Mouse (Mus musculus): Measurements from ENCODE around the gene Ints3. TPM values are rescaled to one million over a fixed set of nuclear protein-coding genes. Genes with fewer than 3 reads are reported as not detected.

The Ints3 gene
- polyA plus RNA-seq, 1 experiment from 2014 or later = 19.8 TPM

DNA sequence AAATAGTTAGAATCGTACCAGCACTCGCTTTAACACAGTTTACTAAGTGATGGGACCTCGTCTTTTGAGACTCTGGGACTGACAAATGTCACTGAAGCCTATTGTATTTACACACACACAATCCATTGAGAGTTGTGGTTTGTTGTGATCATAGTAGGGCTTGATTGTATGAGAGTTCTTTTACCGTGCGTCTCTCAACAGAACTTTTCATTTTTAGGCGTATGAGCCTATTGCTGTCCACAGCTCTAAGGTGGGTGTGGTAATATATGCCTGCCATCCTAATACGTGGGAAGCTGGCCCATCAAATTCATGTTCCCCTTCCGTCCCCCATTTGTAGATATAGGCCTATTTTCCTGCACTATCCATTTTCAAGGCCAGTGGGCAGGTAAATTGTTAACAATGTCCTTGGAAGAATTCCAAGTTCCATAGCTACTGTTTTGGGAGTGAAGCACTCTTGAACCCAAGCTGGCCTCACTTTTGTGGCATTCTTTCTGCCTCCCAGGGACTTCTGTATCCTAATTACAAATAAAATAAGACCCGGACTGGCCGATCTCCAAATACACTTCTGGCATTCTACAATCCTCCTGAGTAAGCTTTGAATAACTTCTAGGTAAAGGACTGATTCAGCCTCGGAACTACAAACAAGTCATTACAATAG is 780 bp upstream of the Ints3 start:
- ATAC-seq (replicated peaks; ENCODE audit: extremely low read depth, insufficient read depth, low FRiP score) = no peak
- Histone ChIP-seq H3K4me1 (ENCODE audit: control insufficient read depth, insufficient read depth, low read length) (peaks cover 26% of the 10 kb centered on the region), H3K27me3 (ENCODE audit: control insufficient read depth, insufficient read depth, low read length) (no peaks in the 10 kb centered on the region), H3K36me3 (ENCODE audit: control insufficient read depth, insufficient read depth) (no peaks in the 10 kb centered on the region), H3K9ac (ENCODE audit: low read length) (peak overlapping the region; percentile 73), H3K4me2 (ENCODE audit: low read depth, low read length) (peak overlapping the region; percentile 100), H3K9me3 (replicated peaks; ENCODE audit: control insufficient read depth, low read length) (no peaks in the 10 kb centered on the region), H3K4me3 (ENCODE audit: low read length) (peak overlapping the region; percentile 92), H3K27ac (ENCODE audit: low read length) (peak overlapping the region; percentile 98)
- WGBS = 50% methylated on average over 11 of the region's 11 CpGs

DNA sequence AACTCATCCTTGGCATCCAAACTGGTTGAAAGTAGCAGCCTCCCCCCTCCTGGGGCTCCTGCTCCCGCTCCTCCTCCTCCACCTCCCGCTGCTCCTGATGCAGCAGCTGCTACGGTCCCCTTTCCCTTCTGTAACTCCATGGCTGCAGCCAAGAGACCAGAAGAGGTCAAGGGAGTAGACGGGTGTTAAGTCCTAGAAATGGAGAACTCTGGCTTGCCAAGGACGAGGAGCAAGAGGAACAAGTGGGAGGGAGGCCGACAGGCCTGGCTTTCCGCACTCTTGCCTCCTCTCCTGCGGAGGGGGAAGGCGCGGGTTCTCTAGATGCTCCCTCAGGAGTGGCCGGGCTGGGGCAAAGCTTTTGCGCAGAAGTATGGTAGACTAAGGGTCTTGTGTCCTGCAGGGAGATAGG is 607 bp downstream of the Ints3 start:
- Histone ChIP-seq H3K4me3 (ENCODE audit: low read length) (peak overlapping the region; percentile 92), H3K9me3 (replicated peaks; ENCODE audit: control insufficient read depth, low read length) (no peaks in the 10 kb centered on the region), H3K27me3 (ENCODE audit: control insufficient read depth, insufficient read depth, low read length) (no peaks in the 10 kb centered on the region), H3K9ac (ENCODE audit: low read length) (peak overlapping the region; percentile 96), H3K4me2 (ENCODE audit: low read depth, low read length) (peak overlapping the region; percentile 100), H3K27ac (ENCODE audit: low read length) (peak overlapping the region; percentile 98), H3K36me3 (ENCODE audit: control insufficient read depth, insufficient read depth) (no peaks in the 10 kb centered on the region), H3K4me1 (ENCODE audit: control insufficient read depth, insufficient read depth, low read length) (peaks cover 28% of the 10 kb centered on the region)
- WGBS = 0% methylated on average over 12 of the region's 12 CpGs
- peak; percentile 9; the same call in 1 of the 2 replicates for ATAC-seq (replicated peaks; ENCODE audit: extremely low read depth, insufficient read depth, low FRiP score)

DNA sequence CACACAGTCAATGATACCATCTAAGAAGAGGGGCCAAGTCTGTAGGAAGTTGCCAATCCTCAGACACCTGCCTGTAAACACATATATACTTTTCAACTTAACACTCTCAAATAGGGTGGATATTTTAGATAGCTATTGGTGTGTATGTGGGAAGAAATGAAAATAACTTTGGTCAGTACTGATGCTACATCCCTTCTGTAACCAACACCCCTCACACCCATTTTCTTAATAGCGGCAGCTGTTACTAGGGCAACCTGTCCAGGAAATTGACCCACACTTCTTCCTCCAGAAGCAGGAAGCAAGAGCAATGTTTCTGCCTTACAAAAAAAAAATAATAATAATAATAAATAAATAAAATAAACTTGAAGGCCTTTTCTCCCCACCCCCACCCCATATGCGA is 1.1 kb downstream of the Ints3 start:
- Histone ChIP-seq H3K4me1 (ENCODE audit: control insufficient read depth, insufficient read depth, low read length) (peaks cover 28% of the 10 kb centered on the region), H3K27me3 (ENCODE audit: control insufficient read depth, insufficient read depth, low read length) (no peaks in the 10 kb centered on the region), H3K4me3 (ENCODE audit: low read length) (peak overlapping the region; percentile 92), H3K9me3 (replicated peaks; ENCODE audit: control insufficient read depth, low read length) (no peaks in the 10 kb centered on the region), H3K4me2 (ENCODE audit: low read depth, low read length) (peak overlapping the region; percentile 100), H3K9ac (ENCODE audit: low read length) (peak overlapping the region; percentile 96), H3K36me3 (ENCODE audit: control insufficient read depth, insufficient read depth) (no peaks in the 10 kb centered on the region), H3K27ac (ENCODE audit: low read length) (peak overlapping the region; percentile 98)
- no peak for ATAC-seq (replicated peaks; ENCODE audit: extremely low read depth, insufficient read depth, low FRiP score)
- 12% methylated on average over 2 of the region's 2 CpGs for WGBS

DNA sequence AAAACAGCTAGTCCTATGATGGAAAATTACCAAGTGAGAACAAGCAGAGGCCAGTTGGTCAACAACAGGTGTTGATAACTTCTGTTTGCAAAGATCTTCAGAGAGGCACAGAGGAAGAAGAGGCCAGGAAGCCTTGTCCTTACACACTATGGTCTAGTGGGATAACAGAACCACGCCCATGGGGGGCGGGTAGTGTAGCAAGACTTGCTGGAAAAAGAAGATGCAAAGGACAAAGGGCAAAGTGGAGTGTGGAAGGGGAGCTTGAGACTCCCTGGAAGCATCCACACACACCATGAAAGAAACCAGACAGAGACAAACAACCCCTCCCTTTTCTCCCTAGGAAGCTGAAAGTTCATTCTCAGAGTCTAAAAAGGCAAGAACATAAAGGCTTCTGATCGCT is 3.8 kb downstream of the Ints3 start:
- Histone ChIP-seq H3K4me2 (ENCODE audit: low read depth, low read length) (no peak overlapping the region), H3K9ac (ENCODE audit: low read length) (no peak overlapping the region), H3K27ac (ENCODE audit: low read length) (no peak overlapping the region), H3K36me3 (ENCODE audit: control insufficient read depth, insufficient read depth) (no peaks in the 10 kb centered on the region), H3K27me3 (ENCODE audit: control insufficient read depth, insufficient read depth, low read length) (no peaks in the 10 kb centered on the region), H3K9me3 (replicated peaks; ENCODE audit: control insufficient read depth, low read length) (no peaks in the 10 kb centered on the region), H3K4me1 (ENCODE audit: control insufficient read depth, insufficient read depth, low read length) (peaks cover 28% of the 10 kb centered on the region), H3K4me3 (ENCODE audit: low read length) (no peak overlapping the region)
- no peak for ATAC-seq (replicated peaks; ENCODE audit: extremely low read depth, insufficient read depth, low FRiP score)
- WGBS = 84% methylated on average over 3 of the region's 3 CpGs

DNA sequence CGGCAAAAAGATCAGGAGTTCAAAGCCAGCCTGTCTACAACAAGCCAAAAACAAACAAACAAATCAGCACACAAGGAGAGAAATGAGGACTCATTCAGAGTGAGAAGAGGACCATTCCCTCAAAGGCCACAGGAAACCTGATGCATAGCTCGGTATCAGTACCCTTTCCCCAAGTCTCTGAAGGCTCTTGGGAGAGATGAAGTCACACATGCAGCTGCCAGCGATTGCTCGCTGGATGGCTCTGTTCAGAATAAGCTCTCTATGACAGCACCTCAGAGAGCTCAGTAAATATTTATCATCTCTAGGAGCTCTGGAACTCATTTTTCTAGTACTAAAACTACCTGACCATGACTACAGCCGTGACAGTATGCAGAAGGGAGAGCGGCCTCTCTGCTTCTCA is 5.2 kb downstream of the Ints3 start:
- peaks cover 8% of the 10 kb centered on the region for H3K36me3 ChIP-seq (ENCODE audit: control insufficient read depth, insufficient read depth)
- no peak overlapping the region for H3K4me2 ChIP-seq (ENCODE audit: low read depth, low read length)
- H3K27ac ChIP-seq (ENCODE audit: low read length) = no peak overlapping the region
- no peak for ATAC-seq (replicated peaks; ENCODE audit: extremely low read depth, insufficient read depth, low FRiP score)
- H3K4me1 ChIP-seq (ENCODE audit: control insufficient read depth, insufficient read depth, low read length) = peaks cover 23% of the 10 kb centered on the region
- H3K4me3 ChIP-seq (ENCODE audit: low read length) = no peak overlapping the region
- no peak overlapping the region for H3K9ac ChIP-seq (ENCODE audit: low read length)
- WGBS = 63% methylated on average over 6 of the region's 6 CpGs
- no peaks in the 10 kb centered on the region for H3K9me3 ChIP-seq (replicated peaks; ENCODE audit: control insufficient read depth, low read length)
- H3K27me3 ChIP-seq (ENCODE audit: control insufficient read depth, insufficient read depth, low read length) = no peaks in the 10 kb centered on the region

DNA sequence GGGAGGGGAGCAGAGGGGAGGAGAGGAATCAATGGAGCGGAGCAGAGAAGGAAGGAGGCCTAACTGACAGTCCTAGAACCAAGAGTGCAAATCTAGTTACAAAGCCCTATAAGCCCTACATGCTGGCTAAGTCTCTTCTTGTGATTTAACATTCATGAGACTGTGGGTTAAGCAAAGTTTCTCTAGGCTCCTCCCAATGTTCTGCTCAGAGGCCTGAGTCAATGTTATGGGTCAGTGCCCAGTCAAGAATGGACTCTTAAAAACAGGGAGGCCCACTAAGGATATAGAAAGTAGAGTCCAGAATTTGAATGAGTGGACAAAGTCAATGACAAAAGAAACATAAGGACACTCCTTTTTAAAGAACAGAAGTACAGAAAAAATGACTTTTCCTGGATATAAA is 5.8 kb downstream of the Ints3 start:
- WGBS = 94% methylated on average over 1 of the region's 1 CpGs
- H3K4me2 ChIP-seq (ENCODE audit: low read depth, low read length) = no peak overlapping the region
- peaks cover 23% of the 10 kb centered on the region for H3K4me1 ChIP-seq (ENCODE audit: control insufficient read depth, insufficient read depth, low read length)
- no peak overlapping the region for H3K4me3 ChIP-seq (ENCODE audit: low read length)
- peaks cover 12% of the 10 kb centered on the region for H3K36me3 ChIP-seq (ENCODE audit: control insufficient read depth, insufficient read depth)
- H3K9ac ChIP-seq (ENCODE audit: low read length) = no peak overlapping the region
- no peaks in the 10 kb centered on the region for H3K9me3 ChIP-seq (replicated peaks; ENCODE audit: control insufficient read depth, low read length)
- H3K27ac ChIP-seq (ENCODE audit: low read length) = no peak overlapping the region
- H3K27me3 ChIP-seq (ENCODE audit: control insufficient read depth, insufficient read depth, low read length) = no peaks in the 10 kb centered on the region
- ATAC-seq (replicated peaks; ENCODE audit: extremely low read depth, insufficient read depth, low FRiP score) = no peak

DNA sequence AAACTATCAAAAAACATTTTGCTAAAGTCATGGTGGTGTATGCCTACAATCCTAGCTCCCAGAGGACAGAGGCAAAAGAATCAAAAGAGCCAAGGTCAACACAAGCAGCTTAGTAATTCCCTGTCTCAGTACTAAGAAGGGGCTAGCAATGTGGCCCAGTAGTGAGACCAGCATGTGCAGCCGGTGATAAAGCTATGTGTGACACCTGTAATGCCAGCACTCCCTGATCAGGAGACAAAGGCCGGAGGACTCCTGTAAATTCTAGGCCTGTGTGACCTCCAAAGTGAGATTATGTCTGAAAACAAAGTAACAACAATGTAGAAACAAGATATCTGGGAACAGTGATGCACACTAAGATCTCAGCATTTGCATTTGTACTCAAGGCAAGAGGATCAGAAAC is 7.9 kb downstream of the Ints3 start:
- Histone ChIP-seq H3K9ac (ENCODE audit: low read length) (no peak overlapping the region), H3K4me1 (ENCODE audit: control insufficient read depth, insufficient read depth, low read length) (peaks cover 8% of the 10 kb centered on the region), H3K4me3 (ENCODE audit: low read length) (no peak overlapping the region), H3K27me3 (ENCODE audit: control insufficient read depth, insufficient read depth, low read length) (no peaks in the 10 kb centered on the region), H3K27ac (ENCODE audit: low read length) (no peak overlapping the region), H3K9me3 (replicated peaks; ENCODE audit: control insufficient read depth, low read length) (no peaks in the 10 kb centered on the region), H3K36me3 (ENCODE audit: control insufficient read depth, insufficient read depth) (peaks cover 14% of the 10 kb centered on the region), H3K4me2 (ENCODE audit: low read depth, low read length) (no peak overlapping the region)
- WGBS = 83% methylated on average over 2 of the region's 2 CpGs
- ATAC-seq (replicated peaks; ENCODE audit: extremely low read depth, insufficient read depth, low FRiP score) = no peak

DNA sequence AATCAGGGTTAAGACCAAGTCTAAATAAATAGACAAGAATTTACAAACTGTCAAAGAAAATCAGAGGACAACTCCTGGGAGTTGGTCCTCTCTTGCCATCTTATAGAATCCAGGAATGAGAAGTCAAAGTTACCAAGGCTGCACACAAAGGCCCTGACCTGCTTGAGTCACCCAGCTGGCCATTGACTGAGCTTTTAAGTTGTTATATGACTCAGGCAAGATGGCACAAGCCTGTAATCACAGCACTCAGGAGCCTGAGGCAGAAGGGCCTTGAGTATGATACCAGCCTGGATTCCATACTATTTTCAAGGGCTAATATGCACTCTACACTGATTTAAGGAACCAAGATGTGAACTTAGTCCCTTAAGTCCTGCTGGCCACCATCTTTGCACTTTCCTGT is 9.9 kb downstream of the Ints3 start:
- no peaks in the 10 kb centered on the region for H3K9me3 ChIP-seq (replicated peaks; ENCODE audit: control insufficient read depth, low read length)
- no peak for ATAC-seq (replicated peaks; ENCODE audit: extremely low read depth, insufficient read depth, low FRiP score)
- no peak overlapping the region for H3K9ac ChIP-seq (ENCODE audit: low read length)
- H3K36me3 ChIP-seq (ENCODE audit: control insufficient read depth, insufficient read depth) = peaks cover 21% of the 10 kb centered on the region
- H3K4me1 ChIP-seq (ENCODE audit: control insufficient read depth, insufficient read depth, low read length) = peaks cover 1% of the 10 kb centered on the region; the same call in 1 of the 2 replicates
- H3K4me3 ChIP-seq (ENCODE audit: low read length) = no peak overlapping the region
- H3K4me2 ChIP-seq (ENCODE audit: low read depth, low read length) = no peak overlapping the region
- H3K27ac ChIP-seq (ENCODE audit: low read length) = no peak overlapping the region
- H3K27me3 ChIP-seq (ENCODE audit: control insufficient read depth, insufficient read depth, low read length) = no peaks in the 10 kb centered on the region

DNA sequence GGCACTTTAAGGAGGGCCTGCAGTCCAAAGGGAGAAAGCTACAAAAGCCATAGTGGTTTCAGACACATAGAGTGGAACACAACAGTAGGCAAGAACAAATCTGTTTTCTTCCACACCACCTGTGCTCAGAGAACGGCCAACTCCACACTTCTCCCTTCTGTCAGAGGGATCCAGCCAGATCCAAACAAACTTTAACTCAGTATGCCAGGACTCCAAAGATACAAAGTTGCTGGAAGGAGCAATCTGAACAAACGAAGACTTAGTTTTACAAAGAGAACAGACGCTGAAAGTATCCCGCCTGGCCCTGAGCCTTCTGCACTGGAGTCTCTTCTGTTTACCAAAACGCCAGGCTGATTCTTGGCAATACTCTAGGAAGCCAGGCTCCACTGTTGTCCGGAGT is 12.7 kb downstream of the Ints3 start:
- Histone ChIP-seq H3K4me1 (ENCODE audit: control insufficient read depth, insufficient read depth, low read length) (no peaks in the 10 kb centered on the region; the same call in 1 of the 2 replicates), H3K9me3 (replicated peaks; ENCODE audit: control insufficient read depth, low read length) (no peaks in the 10 kb centered on the region), H3K4me2 (ENCODE audit: low read depth, low read length) (no peak overlapping the region), H3K9ac (ENCODE audit: low read length) (no peak overlapping the region), H3K36me3 (ENCODE audit: control insufficient read depth, insufficient read depth) (peaks cover 27% of the 10 kb centered on the region), H3K27me3 (ENCODE audit: control insufficient read depth, insufficient read depth, low read length) (no peaks in the 10 kb centered on the region), H3K27ac (ENCODE audit: low read length) (no peak overlapping the region), H3K4me3 (ENCODE audit: low read length) (no peak overlapping the region)
- ATAC-seq (replicated peaks; ENCODE audit: extremely low read depth, insufficient read depth, low FRiP score) = no peak
- 87% methylated on average over 6 of the region's 6 CpGs for WGBS

All from heart, embryonic 16.5 days (tissue).